Mouse (Mus musculus) neural tube, embryonic 14.5 days (tissue): ENCODE data around the gene Morf4l1. TPM values are rescaled to one million over a fixed set of nuclear protein-coding genes. Genes with fewer than 3 reads are reported as not detected.
"Not testable (repeated sequence)": the region's sequence is repeated elsewhere in the genome, so short reads cannot be mapped to it uniquely, and the experiment has no call there.

Experiments
- ATAC-seq: fragments of 200-750 bp; cut with Nextera tagmentation; 2 replicates; pipeline ENCODE4 v1.8.0; 2017; ENCODE audit warnings: low read depth, mild to moderate bottlenecking, moderate TSS enrichment, moderate library complexity
- H3K27ac ChIP-seq: fragments of 300-500 bp; sonication (generic); 2 replicates; pipeline ENCODE4 v1.5.1; 2014; ENCODE audit warnings: low read depth, mild to moderate bottlenecking, control low read depth, low read length, moderate library complexity, mixed read lengths
- H3K27me3 ChIP-seq: fragments of 300-500 bp; sonication (generic); 2 replicates; pipeline ENCODE4 v1.6.1; 2014; ENCODE audit warnings: low read length; ENCODE audit not compliant: control insufficient read depth, insufficient read depth
- H3K36me3 ChIP-seq: fragments of 300-500 bp; sonication (generic); 2 replicates; pipeline ENCODE4 v1.6.1; 2014; ENCODE audit warnings: low read length, mixed read lengths; ENCODE audit not compliant: control insufficient read depth, insufficient read depth
- H3K4me1 ChIP-seq: fragments of 300-500 bp; sonication (generic); 2 replicates; pipeline ENCODE4 v1.6.1; 2014; ENCODE audit warnings: low read length; ENCODE audit not compliant: control insufficient read depth, insufficient read depth
- H3K4me2 ChIP-seq: fragments of 300-500 bp; sonication (generic); 2 replicates; pipeline ENCODE4 v1.6.1; 2014; ENCODE audit warnings: mild to moderate bottlenecking, low read depth, low read length, control low read depth
- H3K4me3 ChIP-seq: fragments of 300-500 bp; sonication (generic); 2 replicates; pipeline ENCODE4 v1.5.1; 2014; ENCODE audit warnings: low read depth, low read length, control low read depth, mixed read lengths
- H3K9ac ChIP-seq: fragments of 300-500 bp; sonication (generic); replicated peaks from 2 replicates; pipeline ENCODE4 v1.6.1; 2014; ENCODE audit warnings: low read depth, mild to moderate bottlenecking, control low read depth, low read length, mixed read lengths
- H3K9me3 ChIP-seq: fragments of 300-500 bp; sonication (generic); 2 replicates; pipeline ENCODE4 v1.6.1; 2016; ENCODE audit warnings: low read length; ENCODE audit not compliant: control insufficient read depth
- WGBS: fragments of 180-500 bp; shearing (Covaris S2); extraction: QIAGEN DNeasy Blood & Tissue Kit; methylation state at CpG from one replicate; pipeline ENCODE4 v1.1.7; 2014; 5-methylcytosine and 5-hydroxymethylcytosine counted together
- polyA plus RNA-seq: library from polyadenylated mRNA; unstranded; fragments of >200 nt; fragmentation: Nextera tagmentation; extraction: Ambion mirVana; gene quantifications from 2 replicates; pipeline ENCODE4 v1.2.1, GENCODE M21; 2014

The Morf4l1 gene
- polyA plus RNA-seq, 1 experiment from 2014 or later = 602 TPM

- H3K9ac ChIP-seq = no peak overlapping the region
- no peaks in the 10 kb centered on the region for H3K36me3 ChIP-seq
- no peaks in the 10 kb centered on the region for H3K9me3 ChIP-seq
- H3K27me3 ChIP-seq = no peaks in the 10 kb centered on the region
- no peak overlapping the region for H3K4me3 ChIP-seq
- H3K4me2 ChIP-seq = no peak overlapping the region
- H3K27ac ChIP-seq = no peak overlapping the region
- 0 out of 2 replicates have a peak, but pooled peaks have one; percentile 39 for ATAC-seq
- WGBS = 61% methylated on average over 8 of the region's 8 CpGs
- no peaks in the 10 kb centered on the region for H3K4me1 ChIP-seq
Measured at GRCm38 (mm10) chr9:90076849-90077461, 37.6 kb downstream of the Morf4l1 start.

- H3K4me1 ChIP-seq = no peaks in the 10 kb centered on the region
- WGBS = 86% methylated on average over 5 of the region's 5 CpGs
- no peak overlapping the region for H3K27ac ChIP-seq
- no peak overlapping the region for H3K4me3 ChIP-seq
- no peak overlapping the region for H3K9ac ChIP-seq
- H3K4me2 ChIP-seq = no peak overlapping the region
- no peaks in the 10 kb centered on the region for H3K27me3 ChIP-seq
- H3K9me3 ChIP-seq = no peaks in the 10 kb centered on the region
- no peaks in the 10 kb centered on the region for H3K36me3 ChIP-seq
- no peak for ATAC-seq
Measured at GRCm38 (mm10) chr9:90076131-90076530, 38.4 kb downstream of the Morf4l1 start.

GRCm38 (mm10) chr9:90075336-90075735 is 39.2 kb downstream of the Morf4l1 start:
- Histone ChIP-seq H3K27ac (no peak overlapping the region), H3K9me3 (no peaks in the 10 kb centered on the region), H3K9ac (no peak overlapping the region), H3K4me3 (no peak overlapping the region), H3K4me1 (no peaks in the 10 kb centered on the region), H3K4me2 (no peak overlapping the region), H3K27me3 (no peaks in the 10 kb centered on the region), H3K36me3 (no peaks in the 10 kb centered on the region)
- no peak for ATAC-seq
- 81% methylated on average over 4 of the region's 4 CpGs for WGBS

GRCm38 (mm10) chr9:90070174-90070573 is 44.4 kb downstream of the Morf4l1 start:
- H3K36me3 ChIP-seq = no peaks in the 10 kb centered on the region
- H3K4me3 ChIP-seq = no peak overlapping the region
- WGBS = 85% methylated on average over 7 of the region's 7 CpGs
- H3K4me2 ChIP-seq = no peak overlapping the region
- no peaks in the 10 kb centered on the region for H3K9me3 ChIP-seq
- H3K4me1 ChIP-seq = no peaks in the 10 kb centered on the region
- no peak for ATAC-seq
- H3K27ac ChIP-seq = no peak overlapping the region
- H3K9ac ChIP-seq = no peak overlapping the region
- H3K27me3 ChIP-seq = no peaks in the 10 kb centered on the region

- Histone ChIP-seq H3K27me3 (no peaks in the 10 kb centered on the region), H3K9me3 (no peaks in the 10 kb centered on the region), H3K9ac (no peak overlapping the region), H3K27ac (no peak overlapping the region), H3K4me3 (no peak overlapping the region), H3K4me1 (no peaks in the 10 kb centered on the region), H3K4me2 (no peak overlapping the region), H3K36me3 (no peaks in the 10 kb centered on the region)
- ATAC-seq = no peak
- WGBS = 77% methylated on average over 7 of the region's 7 CpGs
Measured at GRCm38 (mm10) chr9:90069485-90069884, 45.1 kb downstream of the Morf4l1 start.

GRCm38 (mm10) chr9:90068786-90069185 is 45.8 kb downstream of the Morf4l1 start:
- Histone ChIP-seq H3K36me3 (no peaks in the 10 kb centered on the region), H3K9ac (no peak overlapping the region), H3K4me2 (no peak overlapping the region), H3K9me3 (no peaks in the 10 kb centered on the region), H3K4me1 (no peaks in the 10 kb centered on the region), H3K27me3 (no peaks in the 10 kb centered on the region), H3K4me3 (no peak overlapping the region), H3K27ac (no peak overlapping the region)
- WGBS = 89% methylated on average over 6 of the region's 6 CpGs
- ATAC-seq = no peak

- WGBS = 77% methylated on average over 2 of the region's 2 CpGs
- Histone ChIP-seq H3K9me3 (no peaks in the 10 kb centered on the region), H3K4me1 (no peaks in the 10 kb centered on the region), H3K36me3 (no peaks in the 10 kb centered on the region), H3K4me3 (no peak overlapping the region), H3K9ac (no peak overlapping the region), H3K27ac (no peak overlapping the region), H3K4me2 (no peak overlapping the region), H3K27me3 (no peaks in the 10 kb centered on the region)
- ATAC-seq = no peak
Measured at GRCm38 (mm10) chr9:90067341-90067740, 47.2 kb downstream of the Morf4l1 start.

- not testable (repeated sequence) for H3K27ac ChIP-seq, H3K9ac ChIP-seq, H3K4me1 ChIP-seq, H3K4me2 ChIP-seq, H3K36me3 ChIP-seq, H3K9me3 ChIP-seq, ATAC-seq, H3K4me3 ChIP-seq, H3K27me3 ChIP-seq
- WGBS = 92% methylated on average over 5 of the region's 5 CpGs
Measured at GRCm38 (mm10) chr9:90060932-90061331, 53.6 kb downstream of the Morf4l1 start.

GRCm38 (mm10) chr9:90060574-90060875 is 54.0 kb downstream of the Morf4l1 start:
- Histone ChIP-seq H3K4me2 (no peak overlapping the region), H3K9me3 (no peaks in the 10 kb centered on the region), H3K27ac (no peak overlapping the region), H3K36me3 (no peaks in the 10 kb centered on the region), H3K4me3 (no peak overlapping the region), H3K9ac (no peak overlapping the region), H3K27me3 (no peaks in the 10 kb centered on the region), H3K4me1 (no peaks in the 10 kb centered on the region)
- WGBS = 84% methylated on average over 2 of the region's 2 CpGs
- no peak for ATAC-seq
